Mouse (Mus musculus) midbrain, embryonic 15.5 days (tissue): ENCODE data around the gene Usp42. TPM values are rescaled to one million over a fixed set of nuclear protein-coding genes. Genes with fewer than 3 reads are reported as not detected.

Source experiments
- ATAC-seq: fragments of 200-750 bp; cut with Nextera tagmentation; replicated peaks from 2 replicates; pipeline ENCODE4 v1.8.0; 2017; ENCODE audit warnings: moderate TSS enrichment
- H3K27ac ChIP-seq: fragments of 300-500 bp; sonication (generic); 2 replicates; pipeline ENCODE4 v1.5.1; 2015; ENCODE audit warnings: mild to moderate bottlenecking, inconsistent platforms
- H3K27me3 ChIP-seq: fragments of 300-500 bp; sonication (generic); replicated peaks from 2 replicates; pipeline ENCODE4 v1.6.1; 2015; ENCODE audit warnings: inconsistent platforms
- H3K36me3 ChIP-seq: fragments of 300-500 bp; sonication (generic); replicated peaks from 2 replicates; pipeline ENCODE4 v1.6.1; 2015; ENCODE audit warnings: inconsistent platforms
- H3K4me1 ChIP-seq: fragments of 300-500 bp; sonication (generic); 2 replicates; pipeline ENCODE4 v1.6.1; 2015; ENCODE audit warnings: inconsistent platforms
- H3K4me2 ChIP-seq: fragments of 300-500 bp; sonication (generic); 2 replicates; pipeline ENCODE4 v1.6.1; 2015; ENCODE audit warnings: inconsistent platforms, mild to moderate bottlenecking, moderate library complexity
- H3K4me3 ChIP-seq: fragments of 300-500 bp; sonication (generic); 2 replicates; pipeline ENCODE4 v1.5.1; 2015; ENCODE audit warnings: mild to moderate bottlenecking, inconsistent platforms
- H3K9ac ChIP-seq: fragments of 300-500 bp; sonication (generic); 2 replicates; pipeline ENCODE4 v1.6.1; 2015; ENCODE audit warnings: mild to moderate bottlenecking, inconsistent platforms
- H3K9me3 ChIP-seq: fragments of 300-500 bp; sonication (generic); 2 replicates; pipeline ENCODE4 v1.6.1; 2016; ENCODE audit warnings: inconsistent platforms
- WGBS: fragments of 180-500 bp; shearing (Covaris S2); methylation state at CpG from one replicate; pipeline ENCODE4 v1.1.7; 2015; ENCODE audit warnings: mixed read lengths; 5-methylcytosine and 5-hydroxymethylcytosine counted together
- polyA plus RNA-seq: library from polyadenylated mRNA; unstranded; fragments of >200 nt; fragmentation: Nextera tagmentation; extraction: Ambion mirVana; gene quantifications from 2 replicates; pipeline ENCODE4 v1.2.1, GENCODE M21; 2015

Usp42 gene
- polyA plus RNA-seq, 1 experiment from 2014 or later: 35.4 TPM

- no peak overlapping the region for H3K27ac ChIP-seq
- no peaks in the 10 kb centered on the region for H3K36me3 ChIP-seq
- H3K4me3 ChIP-seq: no peak overlapping the region
- H3K27me3 ChIP-seq: no peaks in the 10 kb centered on the region
- WGBS: 84% methylated on average over 2 of the region's 2 CpGs
- ATAC-seq: no peak
- H3K4me2 ChIP-seq: no peak overlapping the region
- no peaks in the 10 kb centered on the region for H3K9me3 ChIP-seq
- H3K9ac ChIP-seq: no peak overlapping the region
- no peaks in the 10 kb centered on the region for H3K4me1 ChIP-seq
These were observed 66.5 kb downstream of the Usp42 start for GRCm38 (mm10) chr5:143665561-143665960.

GRCm38 (mm10) chr5:143663074-143663687 lies 68.9 kb downstream of the Usp42 start:
- Histone ChIP-seq H3K4me3 (no peak overlapping the region), H3K9me3 (no peaks in the 10 kb centered on the region), H3K27ac (no peak overlapping the region; the same call in 1 of the 2 replicates), H3K27me3 (no peaks in the 10 kb centered on the region), H3K4me2 (no peak overlapping the region), H3K4me1 (no peaks in the 10 kb centered on the region), H3K36me3 (no peaks in the 10 kb centered on the region), H3K9ac (no peak overlapping the region)
- ATAC-seq: no peak
- 91% methylated on average over 7 of the region's 7 CpGs for WGBS

Other genes with a start within 250 kb of the Usp42 start
- 389 and 397 TPM in 2 replicates for gene Rac1, start 204.2 kb downstream of the Usp42 start, polyA plus RNA-seq
- gene Cyth3, start 109.8 kb downstream of the Usp42 start, polyA plus RNA-seq: 39.1 and 41.4 TPM in 2 replicates
- gene Eif2ak1, start 85.5 kb upstream of the Usp42 start, polyA plus RNA-seq: 46.1 and 46.8 TPM in 2 replicates
- gene Ankrd61, start 165.4 kb upstream of the Usp42 start, polyA plus RNA-seq: 0.51 and 0.63 TPM in 2 replicates
- gene Aimp2, start 177.6 kb upstream of the Usp42 start, polyA plus RNA-seq: 79.5 and 88.3 TPM in 2 replicates
- 27.4 and 27.6 TPM in 2 replicates for gene Pms2, start 177.7 kb upstream of the Usp42 start, polyA plus RNA-seq
- 1.8 and 3.7 TPM in 2 replicates for gene Gm42421, start 195.9 kb upstream of the Usp42 start, polyA plus RNA-seq
- gene Rsph10b, start 200.8 kb upstream of the Usp42 start, polyA plus RNA-seq: 4.0 and 5.3 TPM in 2 replicates